Mouse (Mus musculus) embryo, embryonic 10 days (tissue): Measurements from ENCODE around the gene Atp5d.

ENCODE experiments used
- DNase-seq: peaks from one replicate; pipeline ENCODE4 v3.0.0-alpha.2; 2015; ENCODE audit warnings: low spot score

The Atp5d gene

DNA sequence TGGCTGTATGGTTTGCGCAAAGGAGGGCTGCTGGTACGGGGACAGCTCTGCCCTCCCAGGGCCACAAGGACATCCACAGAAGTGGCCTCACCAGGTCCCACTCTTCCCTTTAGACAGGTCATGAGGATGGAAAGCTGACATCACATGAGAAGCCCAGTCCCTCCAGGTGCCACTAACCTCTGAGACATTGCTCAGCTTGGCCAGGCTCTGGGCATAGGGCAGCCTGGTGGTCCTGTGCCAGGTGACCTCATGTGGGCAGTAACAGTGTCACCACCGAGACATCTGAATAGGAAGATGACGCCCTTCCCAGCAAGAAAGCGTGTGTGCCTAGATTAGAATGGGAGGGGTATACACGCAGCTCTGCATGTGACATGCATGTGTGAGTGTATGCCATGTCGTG, 44.1 kb downstream of the Atp5d start:
- no peak for DNase-seq

- no peak for DNase-seq
These were observed 48.2 kb downstream of the Atp5d start for GRCm38 (mm10) chr10:80186649-80187048.

GRCm38 (mm10) chr10:80187739-80188138, 49.3 kb downstream of the Atp5d start:
- DNase-seq = no peak

DNA sequence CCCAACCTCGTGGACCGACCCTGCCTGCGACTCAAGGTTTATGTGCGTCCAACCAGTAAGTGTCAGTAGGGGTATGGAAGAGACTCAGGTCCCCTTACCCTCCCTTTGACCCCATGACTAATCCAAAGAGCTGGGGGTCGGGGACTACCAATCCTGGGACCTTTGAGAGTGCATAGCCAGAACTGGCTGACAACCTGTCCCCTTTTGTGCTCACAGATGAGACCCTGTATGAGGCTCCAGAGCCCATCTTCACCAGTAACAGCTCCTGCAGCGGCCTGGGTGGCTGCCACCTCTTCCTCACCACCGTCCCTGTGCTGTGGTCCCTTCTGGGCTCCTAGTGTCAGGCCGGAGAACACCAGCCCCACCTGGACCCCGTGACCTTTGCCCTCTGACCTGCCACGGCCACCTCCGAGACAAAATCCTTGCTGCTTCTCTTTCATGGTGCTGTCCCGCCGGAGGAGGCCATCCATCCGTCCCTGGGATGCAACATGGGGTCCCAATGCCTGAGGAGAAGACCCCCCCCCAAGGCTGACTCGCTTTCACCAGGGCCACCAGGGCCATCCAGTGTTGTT, 50.1 kb downstream of the Atp5d start:
- no peak for DNase-seq

DNA sequence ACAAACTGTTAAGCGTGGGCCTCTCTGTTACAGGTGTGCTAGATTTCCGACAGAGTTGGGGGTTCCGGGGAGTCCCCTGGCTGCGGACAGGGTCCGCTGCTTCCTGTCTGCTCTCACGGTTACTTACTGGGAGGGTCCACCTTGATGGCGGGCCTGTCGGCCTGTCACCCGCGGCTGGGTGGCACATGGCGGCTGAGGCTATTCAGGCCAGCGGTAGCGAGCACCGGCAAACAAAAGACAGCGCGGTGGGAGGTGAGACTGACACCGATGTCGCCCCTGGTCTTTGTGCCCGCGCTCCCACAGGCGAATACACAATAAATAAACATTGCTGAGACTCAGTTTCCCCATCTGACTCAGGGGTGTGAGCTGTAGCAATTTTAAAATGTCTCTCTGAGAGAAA, 51.6 kb downstream of the Atp5d start:
- DNase-seq = peak; percentile 66

GRCm38 (mm10) chr10:80190491-80191051, 52.1 kb downstream of the Atp5d start:
- DNase-seq = peak; percentile 75

GRCm38 (mm10) chr10:80193976-80194375, 55.5 kb downstream of the Atp5d start:
- no peak for DNase-seq

- no peak for DNase-seq
These were observed 56.0 kb downstream of the Atp5d start for GRCm38 (mm10) chr10:80194441-80194840.
